Mouse (Mus musculus): ENCODE results near the gene Lrmda. TPM values are rescaled to one million over a fixed set of nuclear protein-coding genes. Genes with fewer than 3 reads are reported as not detected.

Lrmda gene
- polyA plus RNA-seq, 1 experiment from 2014 or later, result 0.20 TPM

DNA sequence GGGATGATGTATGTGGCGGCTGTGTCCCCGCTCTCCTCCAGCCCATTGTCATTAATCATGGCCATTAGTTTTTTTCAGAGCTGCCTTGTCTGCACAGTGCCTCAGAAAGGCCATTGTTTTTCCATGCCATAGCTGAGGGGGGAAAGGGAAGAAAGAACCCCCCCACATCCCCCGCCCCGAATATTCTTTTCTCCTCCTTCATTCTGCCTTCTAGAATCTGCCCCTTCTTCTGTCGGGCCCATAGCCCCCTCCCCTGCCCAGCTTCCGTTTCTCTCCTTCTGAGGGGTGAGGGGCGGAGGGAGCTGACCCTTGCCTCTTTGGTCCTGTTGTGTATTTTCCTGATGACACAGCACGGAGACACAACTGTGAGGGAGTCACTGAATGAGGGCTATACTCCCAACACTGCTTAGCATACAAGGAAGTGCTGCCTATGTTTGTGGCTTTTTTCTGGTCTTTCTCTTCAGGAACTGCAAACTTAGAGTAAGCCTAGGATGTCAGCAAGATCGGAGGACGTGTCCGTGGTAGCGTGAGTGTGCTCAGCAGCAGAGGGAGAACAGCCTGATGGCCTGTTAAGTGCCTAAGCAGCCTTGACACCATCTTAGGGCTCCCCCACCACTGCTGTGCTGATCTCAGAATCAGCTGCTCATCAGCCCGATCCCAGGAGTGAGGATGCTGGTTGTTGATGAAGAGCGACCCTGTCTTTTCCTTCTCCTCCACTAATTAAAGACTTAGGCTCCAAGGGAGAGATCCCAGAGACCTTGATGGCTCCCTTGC lies 149.5 kb downstream of the Lrmda start:
- DNase-seq (ENCODE audit: extremely low spot score, low spot score), result no peak
- H3K4me1 ChIP-seq, result peaks cover 15% of the 10 kb centered on the region
- no peak overlapping the region for H3K4me3 ChIP-seq
- peaks cover 87% of the 10 kb centered on the region for H3K27me3 ChIP-seq (ENCODE audit: poor library complexity, severe bottlenecking)
- no peaks in the 10 kb centered on the region for H3K9me3 ChIP-seq
- H3K27ac ChIP-seq, result peak overlapping the region; percentile 11; the same call in 1 of the 2 replicates
- no peaks in the 10 kb centered on the region for H3K36me3 ChIP-seq (replicated peaks)
- 65% methylated on average over 14 of the region's 14 CpGs for WGBS

DNA sequence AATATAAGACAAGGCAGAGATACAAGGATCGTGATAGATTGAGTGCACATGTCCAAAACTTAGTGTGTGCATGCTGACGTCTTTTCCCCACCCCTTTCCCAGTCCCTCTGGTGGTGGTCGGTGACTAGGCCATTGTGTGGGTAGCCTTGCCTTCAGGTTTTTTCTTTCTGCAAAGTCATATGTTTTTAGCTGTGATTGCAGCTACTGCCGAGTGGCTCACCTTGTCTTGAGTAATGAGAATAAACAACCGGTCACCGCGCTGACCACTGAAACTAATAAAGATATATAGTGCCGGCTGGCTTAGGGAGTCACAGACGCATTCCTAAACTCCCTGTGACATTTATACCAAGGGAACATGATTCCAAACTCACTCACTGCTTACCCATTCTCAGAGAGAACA lies 155.2 kb downstream of the Lrmda start:
- H3K4me3 ChIP-seq, result no peak overlapping the region
- WGBS, result 74% methylated on average over 9 of the region's 9 CpGs
- DNase-seq (ENCODE audit: extremely low spot score, low spot score), result no peak
- peaks cover 37% of the 10 kb centered on the region for H3K27me3 ChIP-seq (ENCODE audit: poor library complexity, severe bottlenecking)
- no peak overlapping the region for H3K27ac ChIP-seq
- no peaks in the 10 kb centered on the region for H3K9me3 ChIP-seq
- H3K4me1 ChIP-seq, result peaks cover 7% of the 10 kb centered on the region
- no peaks in the 10 kb centered on the region for H3K36me3 ChIP-seq (replicated peaks)

DNA sequence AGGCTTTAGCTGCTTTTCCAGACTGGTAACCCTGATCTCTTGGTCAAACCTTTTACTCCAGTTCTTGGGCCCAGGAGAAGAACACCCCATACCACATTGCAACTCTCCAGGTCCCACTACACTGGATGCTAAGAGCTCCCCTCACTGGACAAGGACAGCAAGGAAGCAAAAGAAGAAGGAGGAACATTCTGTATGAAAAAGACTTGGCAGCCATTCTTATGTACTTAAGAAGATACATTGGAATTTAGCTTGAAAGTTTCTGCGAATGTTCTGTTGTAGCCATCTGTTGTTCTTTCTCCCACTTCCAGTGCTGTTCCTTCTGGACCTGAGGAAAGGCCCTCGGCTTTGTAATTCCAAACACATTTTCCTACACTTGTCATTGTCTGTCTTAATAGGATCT lies 160.2 kb downstream of the Lrmda start:
- no peak overlapping the region for H3K4me3 ChIP-seq
- no peaks in the 10 kb centered on the region for H3K9me3 ChIP-seq
- peaks cover 3% of the 10 kb centered on the region; the same call in 1 of the 2 replicates for H3K27me3 ChIP-seq (ENCODE audit: poor library complexity, severe bottlenecking)
- DNase-seq (ENCODE audit: extremely low spot score, low spot score), result no peak
- peaks cover 7% of the 10 kb centered on the region for H3K4me1 ChIP-seq
- H3K27ac ChIP-seq, result no peak overlapping the region
- H3K36me3 ChIP-seq (replicated peaks), result no peaks in the 10 kb centered on the region
- 73% methylated on average over 2 of the region's 2 CpGs for WGBS

GRCm38 (mm10) chr14:22181508-22181907 lies 162.0 kb downstream of the Lrmda start:
- H3K4me1 ChIP-seq, result no peaks in the 10 kb centered on the region
- no peaks in the 10 kb centered on the region for H3K36me3 ChIP-seq (replicated peaks)
- no peaks in the 10 kb centered on the region for H3K9me3 ChIP-seq
- no peak overlapping the region for H3K4me3 ChIP-seq
- no peaks in the 10 kb centered on the region; the same call in 1 of the 2 replicates for H3K27me3 ChIP-seq (ENCODE audit: poor library complexity, severe bottlenecking)
- 92% methylated on average over 6 of the region's 6 CpGs for WGBS
- no peak for DNase-seq (ENCODE audit: extremely low spot score, low spot score)
- no peak overlapping the region for H3K27ac ChIP-seq

- H3K9me3 ChIP-seq, result no peaks in the 10 kb centered on the region
- H3K4me1 ChIP-seq, result no peaks in the 10 kb centered on the region
- H3K36me3 ChIP-seq (replicated peaks), result no peaks in the 10 kb centered on the region
- no peak overlapping the region for H3K27ac ChIP-seq
- 80% methylated on average over 3 of the region's 3 CpGs for WGBS
- DNase-seq (ENCODE audit: extremely low spot score, low spot score), result no peak
- H3K4me3 ChIP-seq, result no peak overlapping the region
- H3K27me3 ChIP-seq (ENCODE audit: poor library complexity, severe bottlenecking), result no peaks in the 10 kb centered on the region; the same call in 1 of the 2 replicates
Observed at GRCm38 (mm10) chr14:22183195-22183594, 163.7 kb downstream of the Lrmda start.

- H3K4me1 ChIP-seq, result peaks cover 7% of the 10 kb centered on the region
- no peak overlapping the region for H3K27ac ChIP-seq
- no peak overlapping the region for H3K4me3 ChIP-seq
- WGBS, result 86% methylated on average over 4 of the region's 4 CpGs
- peaks cover 8% of the 10 kb centered on the region; the same call in 1 of the 2 replicates for H3K27me3 ChIP-seq (ENCODE audit: poor library complexity, severe bottlenecking)
- no peak for DNase-seq (ENCODE audit: extremely low spot score, low spot score)
- no peaks in the 10 kb centered on the region for H3K9me3 ChIP-seq
- H3K36me3 ChIP-seq (replicated peaks), result no peaks in the 10 kb centered on the region
Observed at GRCm38 (mm10) chr14:22185452-22185851, 165.9 kb downstream of the Lrmda start.

DNA sequence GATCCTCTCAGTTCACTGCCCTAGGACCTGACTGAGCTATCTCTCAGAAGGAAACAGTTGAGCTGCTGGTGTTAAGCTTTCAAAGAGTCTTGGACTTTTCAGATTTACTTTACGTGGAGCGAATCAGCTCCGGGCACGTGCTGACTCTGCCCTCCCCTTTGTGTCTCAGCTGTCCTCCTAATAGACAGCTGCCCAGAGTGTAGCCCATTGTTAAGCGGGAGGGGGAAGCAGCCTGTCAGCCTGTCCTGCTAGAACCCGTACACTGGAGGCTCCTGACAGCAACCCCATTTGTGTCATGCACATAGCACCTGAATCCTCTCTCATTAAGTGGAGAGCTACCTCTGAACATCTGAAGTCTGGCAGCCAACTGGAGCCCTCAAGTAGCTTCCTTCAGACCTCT lies 170.6 kb downstream of the Lrmda start:
- peaks cover 7% of the 10 kb centered on the region for H3K4me1 ChIP-seq
- no peaks in the 10 kb centered on the region for H3K9me3 ChIP-seq
- peaks cover 24% of the 10 kb centered on the region; the same call in 1 of the 2 replicates for H3K27me3 ChIP-seq (ENCODE audit: poor library complexity, severe bottlenecking)
- H3K27ac ChIP-seq, result no peak overlapping the region
- no peak for DNase-seq (ENCODE audit: extremely low spot score, low spot score)
- H3K36me3 ChIP-seq (replicated peaks), result no peaks in the 10 kb centered on the region
- no peak overlapping the region for H3K4me3 ChIP-seq
- 38% methylated on average over 6 of the region's 6 CpGs for WGBS

DNA sequence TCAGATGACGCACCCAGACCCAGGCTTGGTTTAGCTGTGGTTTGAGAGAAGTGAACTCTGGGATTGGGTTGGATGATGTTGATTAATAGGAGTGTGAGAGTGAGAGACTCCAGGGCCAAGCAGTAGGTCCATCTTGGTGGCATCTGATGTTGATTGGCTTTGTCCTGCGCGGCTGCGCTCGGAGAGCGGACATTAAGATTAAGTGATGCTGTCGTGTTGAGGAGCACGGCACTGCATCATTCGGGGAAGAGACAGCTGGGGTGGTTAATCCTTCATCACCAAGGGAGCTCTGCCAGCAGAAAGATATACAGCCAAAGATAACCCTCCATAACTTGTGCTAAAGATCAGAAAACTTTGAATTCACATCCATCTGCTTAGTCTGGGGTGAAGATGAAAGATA lies 172.7 kb downstream of the Lrmda start:
- peaks cover 7% of the 10 kb centered on the region for H3K4me1 ChIP-seq
- H3K4me3 ChIP-seq, result no peak overlapping the region
- no peaks in the 10 kb centered on the region for H3K9me3 ChIP-seq
- H3K27me3 ChIP-seq (ENCODE audit: poor library complexity, severe bottlenecking), result peaks cover 24% of the 10 kb centered on the region; the same call in 1 of the 2 replicates
- no peak overlapping the region for H3K27ac ChIP-seq
- H3K36me3 ChIP-seq (replicated peaks), result no peaks in the 10 kb centered on the region
- DNase-seq (ENCODE audit: extremely low spot score, low spot score), result no peak
- 95% methylated on average over 9 of the region's 9 CpGs for WGBS

GRCm38 (mm10) chr14:22198021-22198420 lies 178.5 kb downstream of the Lrmda start:
- H3K36me3 ChIP-seq (replicated peaks), result no peaks in the 10 kb centered on the region
- WGBS, result 90% methylated on average over 11 of the region's 11 CpGs
- H3K4me3 ChIP-seq, result no peak overlapping the region
- no peak overlapping the region for H3K27ac ChIP-seq
- H3K9me3 ChIP-seq, result no peaks in the 10 kb centered on the region
- DNase-seq (ENCODE audit: extremely low spot score, low spot score), result no peak
- peaks cover 9% of the 10 kb centered on the region; the same call in 1 of the 2 replicates for H3K4me1 ChIP-seq
- H3K27me3 ChIP-seq (ENCODE audit: poor library complexity, severe bottlenecking), result 0 out of 2 replicates have a peak, but pooled peaks cover 1% of the 10 kb centered on the region

GRCm38 (mm10) chr14:22198641-22199425 lies 179.3 kb downstream of the Lrmda start:
- WGBS, result 90% methylated on average over 12 of the region's 12 CpGs
- no peaks in the 10 kb centered on the region for H3K36me3 ChIP-seq (replicated peaks)
- H3K4me3 ChIP-seq, result no peak overlapping the region
- H3K27ac ChIP-seq, result no peak overlapping the region
- peaks cover 9% of the 10 kb centered on the region; the same call in 1 of the 2 replicates for H3K4me1 ChIP-seq
- no peak for DNase-seq (ENCODE audit: extremely low spot score, low spot score)
- no peaks in the 10 kb centered on the region for H3K27me3 ChIP-seq (ENCODE audit: poor library complexity, severe bottlenecking)
- H3K9me3 ChIP-seq, result no peaks in the 10 kb centered on the region

- Histone ChIP-seq H3K9me3 (no peaks in the 10 kb centered on the region), H3K27me3 (ENCODE audit: poor library complexity, severe bottlenecking) (peaks cover 14% of the 10 kb centered on the region; the same call in 1 of the 2 replicates), H3K27ac (no peak overlapping the region), H3K4me3 (no peak overlapping the region), H3K4me1 (peaks cover 9% of the 10 kb centered on the region; the same call in 1 of the 2 replicates), H3K36me3 (replicated peaks) (no peaks in the 10 kb centered on the region)
- DNase-seq (ENCODE audit: extremely low spot score, low spot score), result no peak
- WGBS, result 96% methylated on average over 2 of the region's 2 CpGs
Observed at GRCm38 (mm10) chr14:22201667-22202066, 182.2 kb downstream of the Lrmda start.

DNA sequence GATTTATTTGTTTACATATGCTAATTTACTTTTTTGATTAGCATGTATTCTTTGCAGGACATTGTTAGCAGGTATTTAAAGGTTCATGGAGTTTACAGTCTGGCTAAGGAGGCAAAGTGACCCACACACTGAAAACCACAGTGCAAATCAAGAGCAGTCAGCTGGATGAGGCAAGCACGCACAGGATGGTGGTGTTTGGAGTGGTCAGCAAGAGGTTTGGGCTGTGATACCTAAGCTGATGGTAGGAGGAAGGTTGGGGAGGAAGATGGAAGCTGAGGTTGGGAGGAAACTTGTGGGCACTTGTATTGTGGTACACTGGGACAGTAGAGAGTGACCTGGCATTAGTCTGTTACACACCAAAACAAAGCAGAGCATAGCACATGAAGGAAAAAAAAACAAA lies 191.1 kb downstream of the Lrmda start:
- H3K4me1 ChIP-seq, result peaks cover 30% of the 10 kb centered on the region
- no peak overlapping the region for H3K4me3 ChIP-seq
- 94% methylated on average over 1 of the region's 1 CpGs for WGBS
- no peaks in the 10 kb centered on the region for H3K9me3 ChIP-seq
- no peaks in the 10 kb centered on the region for H3K36me3 ChIP-seq (replicated peaks)
- no peak overlapping the region for H3K27ac ChIP-seq
- DNase-seq (ENCODE audit: extremely low spot score, low spot score), result no peak
- peaks cover 66% of the 10 kb centered on the region for H3K27me3 ChIP-seq (ENCODE audit: poor library complexity, severe bottlenecking)

DNA sequence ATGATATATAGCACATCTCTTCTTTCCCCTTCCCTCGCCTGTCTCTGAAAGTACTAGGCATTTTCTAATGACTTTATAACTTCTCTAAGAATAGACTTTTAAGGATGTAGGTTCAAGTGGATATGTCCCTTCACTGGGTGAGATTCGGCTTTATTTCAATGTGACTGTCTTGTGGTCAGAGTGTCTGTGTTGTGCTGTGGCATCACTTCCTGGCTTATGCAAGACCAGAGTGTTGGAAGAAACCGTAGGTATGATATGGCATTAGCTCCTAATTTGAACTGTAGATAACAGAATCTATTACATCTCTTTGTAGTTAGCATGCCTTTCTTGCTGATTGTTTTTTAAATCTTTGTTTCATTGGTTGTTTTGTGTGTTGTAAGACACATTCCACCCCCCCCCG lies 198.7 kb downstream of the Lrmda start:
- no peak overlapping the region for H3K4me3 ChIP-seq
- peaks cover 11% of the 10 kb centered on the region; the same call in 1 of the 2 replicates for H3K9me3 ChIP-seq
- H3K4me1 ChIP-seq, result peaks cover 12% of the 10 kb centered on the region
- H3K27ac ChIP-seq, result no peak overlapping the region
- H3K27me3 ChIP-seq (ENCODE audit: poor library complexity, severe bottlenecking), result peaks cover 18% of the 10 kb centered on the region
- DNase-seq (ENCODE audit: extremely low spot score, low spot score), result no peak
- WGBS, result 85% methylated on average over 4 of the region's 4 CpGs
- no peaks in the 10 kb centered on the region for H3K36me3 ChIP-seq (replicated peaks)

Measured in forebrain, embryonic 10.5 days (tissue).